Mouse (Mus musculus) stomach, embryonic 14.5 days (tissue): ENCODE results near the gene Slc22a4. TPM values are rescaled to one million over a fixed set of nuclear protein-coding genes. Genes with fewer than 3 reads are reported as not detected.

Source experiments
- ATAC-seq: fragments of 200-750 bp; cut with Nextera tagmentation; 2 replicates; pipeline ENCODE4 v1.8.0; 2017; ENCODE audit warnings: low read depth, moderate TSS enrichment; ENCODE audit not compliant: insufficient number of reproducible peaks, insufficient read depth, low FRiP score
- H3K27ac ChIP-seq: fragments of 300-500 bp; sonication (generic); 2 replicates; pipeline ENCODE4 v1.5.1; 2014; ENCODE audit warnings: mild to moderate bottlenecking, low read length, moderate library complexity, mixed read lengths
- H3K27me3 ChIP-seq: fragments of 300-500 bp; sonication (generic); 2 replicates; pipeline ENCODE4 v1.6.1; 2014; ENCODE audit warnings: low read length, control low read depth, mixed read lengths; ENCODE audit not compliant: control insufficient read depth, insufficient read depth
- H3K36me3 ChIP-seq: fragments of 300-500 bp; sonication (generic); 2 replicates; pipeline ENCODE4 v1.6.1; 2014; ENCODE audit warnings: mild to moderate bottlenecking, control low read depth, low read length, moderate library complexity, mixed read lengths; ENCODE audit not compliant: control insufficient read depth, insufficient read depth
- H3K4me1 ChIP-seq: fragments of 300-500 bp; sonication (generic); 2 replicates; pipeline ENCODE4 v1.6.1; 2014; ENCODE audit warnings: low read length, control low read depth, mixed read lengths; ENCODE audit not compliant: control insufficient read depth, insufficient read depth
- H3K4me2 ChIP-seq: fragments of 300-500 bp; sonication (generic); replicated peaks from 2 replicates; pipeline ENCODE4 v1.6.1; 2014; ENCODE audit warnings: low read depth, low read length, control low read depth
- H3K4me3 ChIP-seq: fragments of 300-500 bp; sonication (generic); 2 replicates; pipeline ENCODE4 v1.5.1; 2014; ENCODE audit warnings: low read depth, low read length, control low read depth
- H3K9ac ChIP-seq: fragments of 300-500 bp; sonication (generic); replicated peaks from 2 replicates; pipeline ENCODE4 v1.6.1; 2014; ENCODE audit warnings: low read depth, mild to moderate bottlenecking, control low read depth, low read length, moderate library complexity, mixed read lengths
- H3K9me3 ChIP-seq: fragments of 300-500 bp; sonication (generic); 2 replicates; pipeline ENCODE4 v1.6.1; 2016; ENCODE audit warnings: low read depth, low read length, control low read depth; ENCODE audit not compliant: control insufficient read depth
- WGBS: fragments of 180-500 bp; shearing (Covaris S2); extraction: QIAGEN DNeasy Blood & Tissue Kit; methylation state at CpG from one replicate; pipeline ENCODE4 v1.1.7; 2014; 5-methylcytosine and 5-hydroxymethylcytosine counted together
- polyA plus RNA-seq: library from polyadenylated mRNA; unstranded; fragments of >200 nt; fragmentation: Nextera tagmentation; extraction: Ambion mirVana; gene quantifications from 2 replicates; pipeline ENCODE4 v1.2.1, GENCODE M21; 2014

Slc22a4 gene
- polyA plus RNA-seq, 1 experiment from 2014 or later = 0.80 TPM

GRCm38 (mm10) chr11:54067318-54067995 lies 39.6 kb upstream of the Slc22a4 start:
- H3K9ac ChIP-seq = peak overlapping the region; percentile 72; the same call in 1 of the 2 replicates
- H3K36me3 ChIP-seq = no peaks in the 10 kb centered on the region
- no peaks in the 10 kb centered on the region for H3K9me3 ChIP-seq
- peak; percentile 47; the same call in 1 of the 2 replicates for ATAC-seq
- no peaks in the 10 kb centered on the region for H3K27me3 ChIP-seq
- H3K4me3 ChIP-seq = peak overlapping the region; percentile 59
- peak overlapping the region; percentile 66; the same call in 1 of the 2 replicates for H3K27ac ChIP-seq
- H3K4me1 ChIP-seq = peaks cover 25% of the 10 kb centered on the region; the same call in 1 of the 2 replicates
- WGBS = 15% methylated on average over 12 of the region's 12 CpGs
- peak overlapping the region; percentile 84 for H3K4me2 ChIP-seq

- no peaks in the 10 kb centered on the region for H3K36me3 ChIP-seq
- H3K4me3 ChIP-seq = no peak overlapping the region
- H3K4me1 ChIP-seq = peaks cover 30% of the 10 kb centered on the region; the same call in 1 of the 2 replicates
- no peak overlapping the region for H3K9ac ChIP-seq
- 62% methylated on average over 5 of the region's 5 CpGs for WGBS
- no peaks in the 10 kb centered on the region for H3K9me3 ChIP-seq
- H3K4me2 ChIP-seq = peak overlapping the region; percentile 84
- H3K27ac ChIP-seq = no peak overlapping the region
- no peak for ATAC-seq
- H3K27me3 ChIP-seq = no peaks in the 10 kb centered on the region
Observed at GRCm38 (mm10) chr11:54066400-54066799, 38.5 kb upstream of the Slc22a4 start.

GRCm38 (mm10) chr11:54065915-54066178 lies 38.0 kb upstream of the Slc22a4 start:
- 79% methylated on average over 4 of the region's 4 CpGs for WGBS
- H3K27me3 ChIP-seq = no peaks in the 10 kb centered on the region
- H3K4me2 ChIP-seq = no peak overlapping the region
- no peaks in the 10 kb centered on the region for H3K36me3 ChIP-seq
- no peaks in the 10 kb centered on the region for H3K9me3 ChIP-seq
- no peak overlapping the region for H3K27ac ChIP-seq
- H3K9ac ChIP-seq = no peak overlapping the region
- no peak overlapping the region for H3K4me3 ChIP-seq
- no peak for ATAC-seq
- peaks cover 33% of the 10 kb centered on the region; the same call in 1 of the 2 replicates for H3K4me1 ChIP-seq

GRCm38 (mm10) chr11:54065106-54065914 lies 37.4 kb upstream of the Slc22a4 start:
- Histone ChIP-seq H3K4me3 (no peak overlapping the region), H3K9me3 (no peaks in the 10 kb centered on the region), H3K4me2 (no peak overlapping the region), H3K27ac (no peak overlapping the region), H3K36me3 (no peaks in the 10 kb centered on the region), H3K9ac (no peak overlapping the region), H3K4me1 (peaks cover 38% of the 10 kb centered on the region; the same call in 1 of the 2 replicates), H3K27me3 (no peaks in the 10 kb centered on the region)
- ATAC-seq = no peak
- 77% methylated on average over 12 of the region's 12 CpGs for WGBS

- H3K4me1 ChIP-seq = peaks cover 38% of the 10 kb centered on the region; the same call in 1 of the 2 replicates
- 77% methylated on average over 3 of the region's 3 CpGs for WGBS
- ATAC-seq = no peak
- H3K4me2 ChIP-seq = no peak overlapping the region
- no peaks in the 10 kb centered on the region for H3K27me3 ChIP-seq
- no peak overlapping the region for H3K4me3 ChIP-seq
- H3K36me3 ChIP-seq = no peaks in the 10 kb centered on the region
- H3K9me3 ChIP-seq = no peaks in the 10 kb centered on the region
- H3K9ac ChIP-seq = no peak overlapping the region
- no peak overlapping the region for H3K27ac ChIP-seq
Observed at GRCm38 (mm10) chr11:54064412-54064978, 36.6 kb upstream of the Slc22a4 start.

- ATAC-seq = no peak
- Histone ChIP-seq H3K9ac (no peak overlapping the region), H3K36me3 (no peaks in the 10 kb centered on the region; the same call in 1 of the 2 replicates), H3K27me3 (no peaks in the 10 kb centered on the region), H3K4me1 (peaks cover 44% of the 10 kb centered on the region; the same call in 1 of the 2 replicates), H3K27ac (no peak overlapping the region), H3K4me3 (no peak overlapping the region), H3K9me3 (no peaks in the 10 kb centered on the region), H3K4me2 (no peak overlapping the region)
- 81% methylated on average over 10 of the region's 10 CpGs for WGBS
Observed at GRCm38 (mm10) chr11:54063472-54063775, 35.5 kb upstream of the Slc22a4 start.

GRCm38 (mm10) chr11:54062753-54063471 lies 35.0 kb upstream of the Slc22a4 start:
- Histone ChIP-seq H3K36me3 (no peaks in the 10 kb centered on the region; the same call in 1 of the 2 replicates), H3K27me3 (no peaks in the 10 kb centered on the region), H3K4me3 (no peak overlapping the region), H3K27ac (peak overlapping the region; percentile 61), H3K9me3 (no peaks in the 10 kb centered on the region), H3K9ac (no peak overlapping the region), H3K4me2 (no peak overlapping the region), H3K4me1 (peaks cover 47% of the 10 kb centered on the region; the same call in 1 of the 2 replicates)
- WGBS = 51% methylated on average over 9 of the region's 9 CpGs
- no peak for ATAC-seq

GRCm38 (mm10) chr11:54062086-54062752 lies 34.3 kb upstream of the Slc22a4 start:
- no peak overlapping the region for H3K9ac ChIP-seq
- WGBS = 67% methylated on average over 12 of the region's 12 CpGs
- no peak overlapping the region for H3K4me2 ChIP-seq
- no peaks in the 10 kb centered on the region for H3K27me3 ChIP-seq
- no peaks in the 10 kb centered on the region for H3K9me3 ChIP-seq
- peak overlapping the region; percentile 61 for H3K27ac ChIP-seq
- H3K4me3 ChIP-seq = no peak overlapping the region
- ATAC-seq = no peak
- H3K36me3 ChIP-seq = no peaks in the 10 kb centered on the region; the same call in 1 of the 2 replicates
- H3K4me1 ChIP-seq = peaks cover 46% of the 10 kb centered on the region
